Mouse (Mus musculus): ENCODE results near the gene Adgre5. TPM values are rescaled to one million over a fixed set of nuclear protein-coding genes. Genes with fewer than 3 reads are reported as not detected.

Gene Adgre5
- polyA plus RNA-seq, 1 experiment from 2014 or later = 39.5 TPM

DNA sequence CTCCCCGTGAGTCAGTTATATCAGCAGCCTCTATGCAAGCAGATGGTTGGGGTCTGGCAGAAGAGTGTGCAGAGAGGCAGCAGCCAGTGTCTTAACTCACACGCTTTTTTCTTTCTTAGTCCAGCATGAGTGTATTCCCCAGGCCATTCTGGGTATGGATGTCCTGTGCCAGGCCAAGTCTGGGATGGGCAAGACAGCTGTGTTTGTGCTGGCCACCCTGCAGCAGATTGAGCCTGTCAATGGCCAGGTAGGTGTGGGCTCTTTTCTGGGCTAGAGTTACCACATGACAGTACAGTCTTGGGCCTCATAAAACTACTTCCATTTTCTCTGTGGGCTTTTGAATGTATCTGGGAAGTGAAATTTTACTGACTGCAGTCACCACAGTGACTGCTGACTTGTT, 21.4 kb downstream of the Adgre5 start:
- no peak for ATAC-seq (replicated peaks; ENCODE audit: extremely low read depth, insufficient read depth, low FRiP score)

GRCm38 (mm10) chr8:83719048-83719447, 22.1 kb downstream of the Adgre5 start:
- no peak for ATAC-seq (replicated peaks; ENCODE audit: extremely low read depth, insufficient read depth, low FRiP score)
- Histone ChIP-seq H3K9me3 (replicated peaks; ENCODE audit: control insufficient read depth, low read length) (no peaks in the 10 kb centered on the region), H3K27ac (ENCODE audit: low read length) (no peak overlapping the region), H3K36me3 (ENCODE audit: control insufficient read depth, insufficient read depth) (peaks cover 46% of the 10 kb centered on the region), H3K4me1 (ENCODE audit: control insufficient read depth, insufficient read depth, low read length) (peaks cover 20% of the 10 kb centered on the region), H3K9ac (ENCODE audit: low read length) (no peak overlapping the region), H3K4me3 (ENCODE audit: low read length) (no peak overlapping the region), H3K27me3 (ENCODE audit: control insufficient read depth, insufficient read depth, low read length) (no peaks in the 10 kb centered on the region), H3K4me2 (ENCODE audit: low read depth, low read length) (no peak overlapping the region)
- 88% methylated on average over 2 of the region's 2 CpGs for WGBS

More for the DNA sequence above, 21.4 kb downstream of the Adgre5 start:
- WGBS = 86% methylated on average over 2 of the region's 2 CpGs
- Histone ChIP-seq H3K4me2 (ENCODE audit: low read depth, low read length) (no peak overlapping the region), H3K9ac (ENCODE audit: low read length) (no peak overlapping the region), H3K9me3 (replicated peaks; ENCODE audit: control insufficient read depth, low read length) (no peaks in the 10 kb centered on the region), H3K4me3 (ENCODE audit: low read length) (no peak overlapping the region), H3K27me3 (ENCODE audit: control insufficient read depth, insufficient read depth, low read length) (no peaks in the 10 kb centered on the region), H3K36me3 (ENCODE audit: control insufficient read depth, insufficient read depth) (peaks cover 52% of the 10 kb centered on the region), H3K27ac (ENCODE audit: low read length) (no peak overlapping the region), H3K4me1 (ENCODE audit: control insufficient read depth, insufficient read depth, low read length) (peaks cover 20% of the 10 kb centered on the region)

DNA sequence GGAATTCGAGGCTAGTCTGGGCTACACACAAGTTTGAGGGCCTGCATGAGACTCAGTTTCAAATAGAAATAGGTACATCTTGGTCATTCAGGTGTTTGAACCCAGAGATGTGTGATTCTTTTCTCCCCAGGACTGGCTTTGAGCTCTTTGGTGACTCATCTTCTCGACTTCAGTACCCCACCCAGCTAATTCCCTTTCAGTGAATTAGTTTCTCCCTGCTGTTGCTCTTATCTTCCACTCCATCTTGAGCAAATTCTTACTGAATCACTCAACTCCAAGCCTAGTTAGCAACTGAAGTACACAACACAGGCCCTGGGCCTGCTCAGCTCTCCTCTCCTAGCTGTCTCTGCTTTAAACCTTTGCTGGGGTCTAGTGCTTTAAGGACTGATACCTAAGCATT, 24.6 kb downstream of the Adgre5 start:
- peaks cover 21% of the 10 kb centered on the region for H3K36me3 ChIP-seq (ENCODE audit: control insufficient read depth, insufficient read depth)
- peak overlapping the region; percentile 99 for H3K4me3 ChIP-seq (ENCODE audit: low read length)
- no peaks in the 10 kb centered on the region for H3K9me3 ChIP-seq (replicated peaks; ENCODE audit: control insufficient read depth, low read length)
- H3K27me3 ChIP-seq (ENCODE audit: control insufficient read depth, insufficient read depth, low read length) = no peaks in the 10 kb centered on the region
- H3K4me1 ChIP-seq (ENCODE audit: control insufficient read depth, insufficient read depth, low read length) = peaks cover 20% of the 10 kb centered on the region
- 57% methylated on average over 2 of the region's 2 CpGs for WGBS
- H3K4me2 ChIP-seq (ENCODE audit: low read depth, low read length) = peak overlapping the region; percentile 96
- H3K9ac ChIP-seq (ENCODE audit: low read length) = peak overlapping the region; percentile 96; the same call in 1 of the 2 replicates
- H3K27ac ChIP-seq (ENCODE audit: low read length) = peak overlapping the region; percentile 10; the same call in 1 of the 2 replicates
- no peak for ATAC-seq (replicated peaks; ENCODE audit: extremely low read depth, insufficient read depth, low FRiP score)

DNA sequence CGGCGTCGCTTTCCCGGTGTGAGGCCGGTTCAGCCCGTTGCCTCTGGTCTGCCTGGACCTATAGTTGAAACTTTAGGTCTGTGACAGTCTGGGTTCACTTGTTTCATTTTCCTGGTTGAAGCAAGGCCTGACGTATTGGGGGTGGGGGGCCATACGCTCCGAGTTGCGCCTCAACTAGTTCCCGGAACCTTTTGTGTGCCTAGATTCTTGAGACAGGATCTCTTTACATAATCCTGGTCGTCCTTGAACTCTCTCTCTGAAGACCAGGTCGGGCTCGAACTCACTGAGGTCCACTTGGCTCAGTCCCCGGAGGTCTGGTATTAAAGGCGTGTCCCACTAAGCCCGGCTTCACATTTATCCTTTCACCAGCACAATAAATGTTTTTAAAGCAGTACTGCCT, 25.4 kb downstream of the Adgre5 start:
- peak overlapping the region; percentile 96 for H3K9ac ChIP-seq (ENCODE audit: low read length)
- peak overlapping the region; percentile 99 for H3K4me3 ChIP-seq (ENCODE audit: low read length)
- H3K4me2 ChIP-seq (ENCODE audit: low read depth, low read length) = peak overlapping the region; percentile 96
- peaks cover 13% of the 10 kb centered on the region for H3K36me3 ChIP-seq (ENCODE audit: control insufficient read depth, insufficient read depth)
- no peaks in the 10 kb centered on the region for H3K27me3 ChIP-seq (ENCODE audit: control insufficient read depth, insufficient read depth, low read length)
- peaks cover 20% of the 10 kb centered on the region for H3K4me1 ChIP-seq (ENCODE audit: control insufficient read depth, insufficient read depth, low read length)
- no peak for ATAC-seq (replicated peaks; ENCODE audit: extremely low read depth, insufficient read depth, low FRiP score)
- peak overlapping the region; percentile 96 for H3K27ac ChIP-seq (ENCODE audit: low read length)
- WGBS = under 1% methylated on average over 17 of the region's 17 CpGs
- no peaks in the 10 kb centered on the region for H3K9me3 ChIP-seq (replicated peaks; ENCODE audit: control insufficient read depth, low read length)

GRCm38 (mm10) chr8:83715031-83715690, 26.0 kb downstream of the Adgre5 start, which contains the start of gene Ddx39:
Gene Ddx39 (plus strand): TSS chr8:83715177.
- Histone ChIP-seq H3K27ac (ENCODE audit: low read length) (peak within 1 kb of the TSS; percentile 96), H3K27me3 (ENCODE audit: control insufficient read depth, insufficient read depth, low read length) (no peaks in the 10 kb centered on the region), H3K9me3 (replicated peaks; ENCODE audit: control insufficient read depth, low read length) (no peaks in the 10 kb centered on the region), H3K9ac (ENCODE audit: low read length) (peak within 1 kb of the TSS; percentile 96), H3K4me1 (ENCODE audit: control insufficient read depth, insufficient read depth, low read length) (peaks cover 20% of the 10 kb centered on the region), H3K4me2 (ENCODE audit: low read depth, low read length) (peak within 1 kb of the TSS; percentile 96), H3K36me3 (ENCODE audit: control insufficient read depth, insufficient read depth) (peaks cover 7% of the 10 kb centered on the region), H3K4me3 (ENCODE audit: low read length) (peak within 1 kb of the TSS; percentile 99)
- ATAC-seq (replicated peaks; ENCODE audit: extremely low read depth, insufficient read depth, low FRiP score) = peak; percentile 99
- WGBS = under 1% methylated on average over 63 of the region's 63 CpGs

DNA sequence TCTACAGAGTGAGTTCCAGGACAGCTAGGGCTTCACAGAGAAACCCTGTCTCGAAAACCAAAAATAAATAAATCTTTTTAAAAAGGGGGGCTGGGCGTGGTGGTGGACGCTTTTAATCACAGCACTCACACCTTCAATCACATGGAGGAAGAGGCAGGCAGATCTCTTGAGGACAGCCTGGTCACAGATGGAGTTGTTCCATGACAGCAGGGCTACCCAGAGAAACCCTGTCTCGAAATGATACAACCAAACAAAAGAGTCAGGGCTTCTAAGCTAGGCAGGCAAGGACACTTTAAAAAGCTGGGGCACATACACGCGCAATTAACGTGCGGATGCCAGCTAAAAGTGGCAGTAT, 26.5 kb downstream of the Adgre5 start:
- Histone ChIP-seq H3K9me3 (replicated peaks; ENCODE audit: control insufficient read depth, low read length) (no peaks in the 10 kb centered on the region), H3K4me3 (ENCODE audit: low read length) (peak overlapping the region; percentile 99), H3K27ac (ENCODE audit: low read length) (peak overlapping the region; percentile 73), H3K4me2 (ENCODE audit: low read depth, low read length) (peak overlapping the region; percentile 64), H3K9ac (ENCODE audit: low read length) (0 out of 2 replicates have a peak overlapping the region, but pooled peaks have one; percentile 47), H3K4me1 (ENCODE audit: control insufficient read depth, insufficient read depth, low read length) (peaks cover 20% of the 10 kb centered on the region), H3K36me3 (ENCODE audit: control insufficient read depth, insufficient read depth) (peaks cover 2% of the 10 kb centered on the region; the same call in 1 of the 2 replicates), H3K27me3 (ENCODE audit: control insufficient read depth, insufficient read depth, low read length) (no peaks in the 10 kb centered on the region)
- no peak for ATAC-seq (replicated peaks; ENCODE audit: extremely low read depth, insufficient read depth, low FRiP score)
- WGBS = 14% methylated on average over 8 of the region's 8 CpGs

DNA sequence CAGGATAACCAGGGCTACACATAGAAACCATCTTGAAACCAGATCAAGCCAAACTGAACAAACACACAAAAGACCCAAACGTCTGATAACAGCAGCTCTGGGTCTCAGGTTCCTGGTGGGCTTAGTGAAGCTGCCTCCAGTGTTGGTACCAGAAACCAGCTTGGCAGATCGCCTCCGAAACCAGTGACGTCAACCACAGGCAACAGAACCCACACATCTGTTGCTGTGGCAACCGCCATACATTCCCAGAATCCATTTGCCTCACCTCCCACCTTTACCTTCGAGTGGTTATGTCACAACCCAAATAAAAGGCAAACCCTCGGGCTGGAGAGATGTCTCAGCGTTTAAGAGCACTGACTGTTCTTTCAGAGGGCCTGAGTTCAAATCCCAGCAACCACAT, 33.6 kb downstream of the Adgre5 start:
- H3K4me1 ChIP-seq (ENCODE audit: control insufficient read depth, insufficient read depth, low read length) = no peaks in the 10 kb centered on the region
- ATAC-seq (replicated peaks; ENCODE audit: extremely low read depth, insufficient read depth, low FRiP score) = no peak
- no peak overlapping the region for H3K27ac ChIP-seq (ENCODE audit: low read length)
- no peaks in the 10 kb centered on the region for H3K36me3 ChIP-seq (ENCODE audit: control insufficient read depth, insufficient read depth)
- no peaks in the 10 kb centered on the region for H3K9me3 ChIP-seq (replicated peaks; ENCODE audit: control insufficient read depth, low read length)
- 72% methylated on average over 8 of the region's 8 CpGs for WGBS
- no peak overlapping the region for H3K4me3 ChIP-seq (ENCODE audit: low read length)
- H3K9ac ChIP-seq (ENCODE audit: low read length) = no peak overlapping the region
- no peaks in the 10 kb centered on the region for H3K27me3 ChIP-seq (ENCODE audit: control insufficient read depth, insufficient read depth, low read length)
- no peak overlapping the region for H3K4me2 ChIP-seq (ENCODE audit: low read depth, low read length)

DNA sequence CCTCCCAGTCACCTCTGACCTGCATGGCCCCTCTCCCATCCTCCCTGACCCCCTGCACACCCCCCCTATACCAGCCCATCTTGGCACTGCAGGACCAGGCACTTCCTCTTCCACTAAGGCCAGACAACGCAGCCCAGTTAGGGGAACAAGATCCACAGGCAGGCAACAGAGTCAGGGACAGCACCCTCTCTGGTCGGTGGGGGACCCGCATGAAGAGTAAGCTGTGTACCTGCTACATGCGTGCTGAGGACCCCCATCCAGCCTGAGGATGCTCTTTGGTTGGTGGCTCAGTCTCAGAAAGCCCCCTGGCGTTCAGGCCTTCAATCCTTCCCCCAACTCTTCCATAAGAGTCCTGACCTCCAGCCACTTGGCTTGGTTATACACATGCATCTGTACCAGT, 34.7 kb downstream of the Adgre5 start:
- Histone ChIP-seq H3K27me3 (ENCODE audit: control insufficient read depth, insufficient read depth, low read length) (no peaks in the 10 kb centered on the region), H3K4me2 (ENCODE audit: low read depth, low read length) (no peak overlapping the region), H3K36me3 (ENCODE audit: control insufficient read depth, insufficient read depth) (no peaks in the 10 kb centered on the region), H3K4me3 (ENCODE audit: low read length) (no peak overlapping the region), H3K9ac (ENCODE audit: low read length) (no peak overlapping the region), H3K4me1 (ENCODE audit: control insufficient read depth, insufficient read depth, low read length) (no peaks in the 10 kb centered on the region), H3K9me3 (replicated peaks; ENCODE audit: control insufficient read depth, low read length) (no peaks in the 10 kb centered on the region), H3K27ac (ENCODE audit: low read length) (no peak overlapping the region)
- WGBS = 66% methylated on average over 5 of the region's 5 CpGs
- no peak for ATAC-seq (replicated peaks; ENCODE audit: extremely low read depth, insufficient read depth, low FRiP score)

- Histone ChIP-seq H3K27ac (ENCODE audit: low read length) (no peak overlapping the region), H3K4me1 (ENCODE audit: control insufficient read depth, insufficient read depth, low read length) (peaks cover 12% of the 10 kb centered on the region), H3K4me3 (ENCODE audit: low read length) (no peak overlapping the region), H3K9me3 (replicated peaks; ENCODE audit: control insufficient read depth, low read length) (no peaks in the 10 kb centered on the region), H3K4me2 (ENCODE audit: low read depth, low read length) (no peak overlapping the region), H3K27me3 (ENCODE audit: control insufficient read depth, insufficient read depth, low read length) (no peaks in the 10 kb centered on the region), H3K9ac (ENCODE audit: low read length) (no peak overlapping the region), H3K36me3 (ENCODE audit: control insufficient read depth, insufficient read depth) (no peaks in the 10 kb centered on the region)
- ATAC-seq (replicated peaks; ENCODE audit: extremely low read depth, insufficient read depth, low FRiP score) = no peak
- 82% methylated on average over 4 of the region's 4 CpGs for WGBS
These were observed 37.7 kb downstream of the Adgre5 start for GRCm38 (mm10) chr8:83703426-83703825.
